Mouse (Mus musculus) myocyte (in vitro differentiated cells): ENCODE results near the gene Prr12. TPM values are rescaled to one million over a fixed set of nuclear protein-coding genes. Genes with fewer than 3 reads are reported as not detected.

Source experiments
- H3K27me3 ChIP-seq: one replicate; pipeline ENCODE4 v1.6.1; 2011; ENCODE audit not compliant: control insufficient read depth, insufficient read depth, insufficient read length
- H3K36me3 ChIP-seq: one replicate; pipeline ENCODE4 v1.6.1; 2011; ENCODE audit not compliant: control insufficient read depth, insufficient read depth
- H3K4me2 ChIP-seq: one replicate; pipeline ENCODE4 v1.6.1; 2011; ENCODE audit warnings: low read depth, control low read depth
- H3K4me3 ChIP-seq: one replicate; pipeline ENCODE4 v1.5.1; 2011; ENCODE audit warnings: mild to moderate bottlenecking, control low read depth, moderate library complexity
- H3K79me2 ChIP-seq: one replicate; pipeline ENCODE4 v1.6.1; 2011; ENCODE audit not compliant: control insufficient read depth, insufficient read depth
- H3ac ChIP-seq: one replicate; pipeline ENCODE4 v1.6.1; 2011; ENCODE audit not compliant: control insufficient read depth, insufficient read length
- CEBPB ChIP-seq: IDR thresholded peaks from 2 replicates; pipeline ENCODE4 v1.6.1; 2011; ENCODE audit warnings: mild to moderate bottlenecking, moderate library complexity; ENCODE audit not compliant: poor library complexity, insufficient read depth, severe bottlenecking
- E2F4 ChIP-seq: IDR thresholded peaks from one replicate; pipeline ENCODE4 v1.6.1; 2011; ENCODE audit warnings: mild to moderate bottlenecking, control low read depth, moderate library complexity; ENCODE audit not compliant: insufficient read depth
- MAX ChIP-seq: IDR thresholded peaks from one replicate; pipeline ENCODE4 v1.6.1; 2011; ENCODE audit warnings: low read depth, mild to moderate bottlenecking, control low read depth
- MYOD1 ChIP-seq, 3 experiments: IDR thresholded peaks; one replicate each; pipeline ENCODE4 v1.6.1; 2011; ENCODE audit warnings: control low read depth in 2 of 3, low read depth in 2 of 3, mild to moderate bottlenecking in 2 of 3, moderate library complexity in 1 of 3; ENCODE audit not compliant: insufficient read length in 2 of 3, control insufficient read depth in 1 of 3
- MYOG ChIP-seq, 3 experiments: IDR thresholded peaks; one replicate each; pipeline ENCODE4 v1.6.1; 2011; ENCODE audit warnings: control low read depth in 2 of 3, low read depth in 2 of 3, mild to moderate bottlenecking in 2 of 3; ENCODE audit not compliant: insufficient read length in 2 of 3, control insufficient read depth in 1 of 3, insufficient read depth in 1 of 3
- POLR2A ChIP-seq: IDR thresholded peaks from one replicate; pipeline ENCODE4 v1.6.1; 2011; ENCODE audit warnings: low read depth, mild to moderate bottlenecking, control low read depth, moderate library complexity; ENCODE audit not compliant: insufficient read length
- POLR2AphosphoS2 ChIP-seq: IDR thresholded peaks from one replicate; pipeline ENCODE4 v1.6.1; 2011; ENCODE audit warnings: low read depth, control low read depth; ENCODE audit not compliant: insufficient read length
- REST ChIP-seq: IDR thresholded peaks from one replicate; pipeline ENCODE4 v1.6.1; 2011; ENCODE audit warnings: mild to moderate bottlenecking, control low read depth, moderate library complexity; ENCODE audit not compliant: insufficient read depth, insufficient read length
- SRF ChIP-seq: IDR thresholded peaks from one replicate; pipeline ENCODE4 v1.6.1; 2011; ENCODE audit warnings: low read depth; ENCODE audit not compliant: control insufficient read depth, insufficient read length
- TCF12 ChIP-seq: IDR thresholded peaks from one replicate; pipeline ENCODE4 v1.6.1; 2011; ENCODE audit warnings: mild to moderate bottlenecking, control low read depth; ENCODE audit not compliant: poor library complexity, insufficient read depth, severe bottlenecking
- TCF3 ChIP-seq: IDR thresholded peaks from one replicate; pipeline ENCODE4 v1.6.1; 2011; ENCODE audit warnings: low read depth, control low read depth; ENCODE audit not compliant: insufficient read length
- USF1 ChIP-seq: IDR thresholded peaks from one replicate; pipeline ENCODE4 v1.6.1; 2011; ENCODE audit warnings: low read depth, mild to moderate bottlenecking, control low read depth, moderate library complexity
- polyA plus RNA-seq: library from polyadenylated mRNA; unstranded; fragments of >200 nt; fragmentation: generic; extraction: Trizol; gene quantifications from one replicate; pipeline ENCODE4 v1.2.1, GENCODE M21; 2012; ENCODE audit warnings: missing spikeins

Gene Prr12
- polyA plus RNA-seq, 1 experiment: 10.2 TPM

DNA sequence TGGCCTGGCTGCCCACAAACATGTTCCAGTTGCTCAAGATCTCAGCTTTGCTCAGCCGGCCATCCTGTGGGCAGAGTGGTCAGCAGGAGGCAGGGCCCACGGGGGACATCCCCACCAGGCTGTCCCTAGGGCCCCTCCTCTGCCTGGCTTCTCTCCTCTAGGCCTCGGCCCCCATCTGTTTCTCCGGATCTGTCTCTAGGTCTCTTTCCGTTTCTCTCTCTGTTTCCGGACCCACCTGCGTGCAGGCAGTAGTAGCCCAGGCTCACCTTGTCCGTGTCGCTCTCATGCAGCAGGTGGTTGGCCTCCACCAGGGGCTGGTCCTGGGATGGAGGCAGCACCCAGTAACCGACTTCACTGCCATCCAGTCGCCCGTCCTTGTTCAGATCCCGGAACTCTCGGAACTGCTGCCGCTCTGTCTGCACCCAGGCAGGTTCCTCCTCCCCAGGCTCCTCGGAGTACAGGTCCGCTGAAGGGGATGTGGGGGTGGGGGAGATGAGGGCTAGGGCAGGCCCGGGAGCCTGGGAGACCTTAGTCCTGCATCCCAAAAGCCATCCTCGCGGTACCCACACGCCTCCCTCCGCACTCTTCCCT lies 30.7 kb upstream of the Prr12 start:
- Histone ChIP-seq H3K79me2 (no peaks in the 10 kb centered on the region), H3K4me2 (no peak overlapping the region), H3K27me3 (no peaks in the 10 kb centered on the region), H3K36me3 (no peaks in the 10 kb centered on the region), H3K4me3 (no peak overlapping the region), H3ac (peak overlapping the region; percentile 33)
- no peak for TF ChIP-seq SRF
- no peak for TF ChIP-seq E2F4
- no peak for TF ChIP-seq CEBPB
- no peak for TF ChIP-seq MAX
- no peak for TF ChIP-seq REST
- TF ChIP-seq POLR2A: no peak
- no peak for TF ChIP-seq MYOG (IDR thresholded peaks at IDR 0.05; ENCODE audit: control insufficient read depth in 1 of 3, insufficient read depth in 1 of 3, insufficient read length in 2 of 3, low read depth in 2 of 3)
- TF ChIP-seq TCF12: no peak
- no peak for TF ChIP-seq POLR2AphosphoS2
- no peak for TF ChIP-seq TCF3
- no peak for TF ChIP-seq MYOD1 (IDR thresholded peaks at IDR 0.05; ENCODE audit: control insufficient read depth in 1 of 3, insufficient read length in 2 of 3, low read depth in 2 of 3)
- no peak for TF ChIP-seq USF1

DNA sequence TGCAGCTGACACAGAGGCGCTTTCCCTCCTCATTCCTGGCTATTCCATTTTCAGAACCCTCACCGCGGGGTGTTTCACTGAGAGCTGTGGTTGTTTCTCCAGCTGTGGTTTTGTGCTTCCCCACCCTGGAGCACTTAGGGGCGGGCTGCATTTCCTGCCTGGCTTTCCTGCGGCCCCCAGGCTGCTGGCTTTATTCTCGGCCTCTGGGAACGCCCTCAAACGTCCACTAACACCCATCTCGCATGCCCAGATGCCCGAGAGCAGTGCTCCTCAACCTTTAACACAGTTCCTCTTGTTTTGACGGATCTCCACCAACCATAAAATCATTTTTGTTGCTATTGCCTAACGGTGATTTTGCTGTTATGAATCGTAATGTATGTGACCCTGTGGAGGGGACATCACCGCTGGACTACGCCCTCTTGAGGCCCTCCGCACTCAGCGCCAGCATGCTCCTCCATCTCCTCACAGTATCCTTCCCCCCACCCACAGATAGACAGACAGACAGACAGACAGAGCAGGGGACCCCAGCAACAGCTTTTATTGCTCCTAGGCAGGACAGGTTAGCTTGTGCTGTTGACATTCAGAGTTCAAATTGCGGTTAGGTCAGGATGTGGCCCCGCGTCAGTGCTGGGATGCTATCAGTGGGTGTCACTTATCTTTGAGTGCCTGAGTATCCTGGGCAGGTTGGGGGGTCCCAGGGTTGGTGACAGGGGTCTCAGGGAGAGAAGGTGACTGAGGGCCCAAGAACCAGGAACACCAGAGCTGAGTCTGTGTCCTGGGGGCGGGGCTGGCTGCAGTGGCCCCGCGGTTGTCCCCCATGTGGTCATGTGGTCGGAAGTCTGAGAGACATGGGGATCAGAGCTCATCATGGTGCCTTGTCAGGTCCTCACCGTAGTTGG lies 30.0 kb upstream of the Prr12 start:
- TF ChIP-seq USF1 (no peak), POLR2AphosphoS2 (no peak), REST (no peak), TCF12 (no peak), CEBPB (no peak), POLR2A (peak; percentile 10), MYOD1 (IDR thresholded peaks at IDR 0.05; ENCODE audit: control insufficient read depth in 1 of 3, insufficient read length in 2 of 3, low read depth in 2 of 3) (peak in 2 of 3 experiments; percentile 23 to 27), SRF (no peak), E2F4 (no peak), MYOG (IDR thresholded peaks at IDR 0.05; ENCODE audit: control insufficient read depth in 1 of 3, insufficient read depth in 1 of 3, insufficient read length in 2 of 3, low read depth in 2 of 3) (peak in 1 of 3 experiments; percentile 59), MAX (no peak), TCF3 (no peak)
- Histone ChIP-seq H3K4me2 (peak overlapping the region; percentile 63), H3K4me3 (no peak overlapping the region), H3K36me3 (no peaks in the 10 kb centered on the region), H3ac (peak overlapping the region; percentile 33), H3K27me3 (no peaks in the 10 kb centered on the region), H3K79me2 (no peaks in the 10 kb centered on the region)

DNA sequence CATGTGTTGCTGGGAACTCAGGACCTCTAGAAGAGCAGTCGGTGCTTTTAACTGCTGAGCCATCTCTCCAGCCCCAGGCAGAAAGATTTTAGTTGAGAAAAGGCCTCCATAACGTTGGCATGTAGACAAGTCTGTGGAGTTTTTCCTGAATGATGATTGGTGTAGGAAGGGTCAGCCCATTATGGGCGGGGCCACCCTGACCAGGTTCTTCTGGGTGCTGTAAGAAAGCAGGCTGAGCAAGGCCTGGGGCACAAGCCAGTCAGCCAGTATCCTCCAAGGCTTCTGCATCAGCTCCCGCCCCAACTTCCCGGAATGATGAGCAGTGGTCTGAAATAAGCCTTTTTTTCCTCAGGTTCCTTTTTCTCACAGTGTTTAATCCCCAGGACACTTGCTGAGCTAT lies 28.3 kb upstream of the Prr12 start:
- TF ChIP-seq E2F4: no peak
- TF ChIP-seq POLR2A: no peak
- no peak for TF ChIP-seq TCF3
- no peak for TF ChIP-seq MYOG (IDR thresholded peaks at IDR 0.05; ENCODE audit: control insufficient read depth in 1 of 3, insufficient read depth in 1 of 3, insufficient read length in 2 of 3, low read depth in 2 of 3)
- TF ChIP-seq MYOD1 (IDR thresholded peaks at IDR 0.05; ENCODE audit: control insufficient read depth in 1 of 3, insufficient read length in 2 of 3, low read depth in 2 of 3): no peak
- TF ChIP-seq MAX: no peak
- no peak for TF ChIP-seq SRF
- H3K27me3 ChIP-seq: no peaks in the 10 kb centered on the region
- H3K4me3 ChIP-seq: no peak overlapping the region
- H3K36me3 ChIP-seq: no peaks in the 10 kb centered on the region
- no peak overlapping the region for H3K4me2 ChIP-seq
- H3K79me2 ChIP-seq: no peaks in the 10 kb centered on the region
- H3ac ChIP-seq: no peak overlapping the region

DNA sequence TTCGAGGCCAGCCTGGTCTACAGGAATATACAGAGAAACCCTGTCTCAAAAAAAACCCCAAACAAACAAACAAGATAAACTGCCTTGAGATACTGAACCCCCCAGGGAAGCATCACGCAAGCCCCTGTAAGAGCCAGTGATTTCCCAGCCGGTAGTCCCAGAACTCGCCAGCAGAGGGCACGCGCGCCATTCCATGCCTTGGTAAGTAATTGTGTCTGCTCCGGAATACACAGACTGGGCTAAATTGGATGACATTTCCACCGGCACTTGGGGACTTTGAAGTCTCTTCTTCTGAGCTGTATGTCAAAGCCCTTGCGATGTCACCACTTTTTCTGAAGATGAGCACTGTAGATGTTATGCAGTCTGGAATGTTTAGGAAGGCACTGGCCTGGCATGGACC lies 27.2 kb upstream of the Prr12 start:
- no peaks in the 10 kb centered on the region for H3K27me3 ChIP-seq
- H3ac ChIP-seq: no peak overlapping the region
- no peaks in the 10 kb centered on the region for H3K79me2 ChIP-seq
- no peaks in the 10 kb centered on the region for H3K36me3 ChIP-seq
- H3K4me3 ChIP-seq: no peak overlapping the region
- H3K4me2 ChIP-seq: no peak overlapping the region
- TF ChIP-seq TCF3: no peak
- TF ChIP-seq POLR2AphosphoS2: peak; percentile 88
- TF ChIP-seq MYOD1 (IDR thresholded peaks at IDR 0.05; ENCODE audit: control insufficient read depth in 1 of 3, insufficient read length in 2 of 3, low read depth in 2 of 3): no peak
- no peak for TF ChIP-seq E2F4
- TF ChIP-seq CEBPB: peak; percentile 85

DNA sequence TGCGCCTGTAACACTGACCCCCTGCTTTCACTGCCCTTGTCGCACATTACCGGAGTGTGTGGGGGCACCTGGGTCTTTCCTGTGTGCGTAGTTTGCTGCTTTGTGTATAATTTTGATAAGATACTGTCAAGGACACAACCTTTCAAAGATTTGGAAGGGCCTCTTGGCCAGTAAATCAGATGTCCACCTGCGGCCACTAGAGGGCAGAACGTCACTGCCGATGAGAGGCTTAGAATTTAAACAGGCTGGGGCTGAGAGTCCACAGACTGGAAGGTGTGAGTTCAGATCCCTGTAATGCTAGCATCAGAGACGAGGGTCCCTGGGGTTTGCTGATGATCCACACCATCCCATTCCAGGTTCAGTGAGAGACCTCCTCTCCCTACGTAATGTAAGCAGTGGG lies 25.8 kb upstream of the Prr12 start:
- no peaks in the 10 kb centered on the region for H3K36me3 ChIP-seq
- TF ChIP-seq USF1: no peak
- TF ChIP-seq POLR2AphosphoS2: peak; percentile 12
- no peak overlapping the region for H3K4me2 ChIP-seq
- no peak overlapping the region for H3K4me3 ChIP-seq
- H3ac ChIP-seq: no peak overlapping the region
- no peaks in the 10 kb centered on the region for H3K27me3 ChIP-seq
- H3K79me2 ChIP-seq: peaks cover 5% of the 10 kb centered on the region
